Mouse (Mus musculus) small intestine, adult 2 months (tissue): ENCODE results near the gene Synpr.

Experiments
- CTCF ChIP-seq: fragments of 200-500 bp; IDR thresholded peaks from 2 replicates; pipeline ENCODE4 v1.5.1; 2012; ENCODE audit warnings: low read depth, mild to moderate bottlenecking, control low read depth, inconsistent platforms, low read length, moderate library complexity, mixed read lengths; ENCODE audit not compliant: insufficient replicate concordance, insufficient read length; ENCODE audit errors: extremely low read depth
- POLR2A ChIP-seq: fragments of 200-500 bp; IDR thresholded peaks from 2 replicates; pipeline ENCODE4 v1.6.1; 2012; ENCODE audit warnings: low read depth, mild to moderate bottlenecking, control low read depth, inconsistent platforms, low read length, moderate library complexity

GRCm38 (mm10) chr14:13252594-13252993 is 32.0 kb upstream of the Synpr start:
- TF ChIP-seq POLR2A (no peak), CTCF (no peak)
